Mouse (Mus musculus) liver, postnatal 0 days (tissue): ENCODE measurements at regions not wholly inside any gene's neighbourhood (a gene's known extent, or its start where the extent isn't known, plus 50 kb on each side); places are given as distances from the start of the nearest gene placed in this dataset.

ENCODE experiments used
- CTCF ChIP-seq: sonication (generic); IDR thresholded peaks from 2 replicates; pipeline ENCODE4 v1.5.1; 2016; ENCODE audit warnings: antibody characterized with exemption, low read depth
- EP300 ChIP-seq: IDR thresholded peaks from 2 replicates; pipeline ENCODE4 v1.6.1; 2016; ENCODE audit warnings: antibody characterized with exemption, low read depth, mild to moderate bottlenecking

GRCm38 (mm10) chr2:171232812-171233211 is 501.2 kb downstream of the Dok5 start:
- TF ChIP-seq CTCF (peak; percentile 10; the same call in 1 of the 2 replicates), EP300 (no peak)
